Mouse (Mus musculus) mouse embryonic stem cell (cell line): ENCODE results near the gene Gm20481.

Experiments used
- in situ Hi-C, 2 experiments: fragments of 300-500 bp; cut with MboI; formaldehyde crosslinking; loops; 1 replicate in 1 of 2; 3 replicates in 1 of 2; pipeline ENCODE4 v1.14.3; 2019 to 2020; ENCODE audit warnings: low sequenced_read_pairs in 2 of 2, low pct_unique_long_range_greater_than_20kb in 1 of 2, mixed read lengths in 1 of 2; ENCODE audit not compliant: unreplicated experiment in 1 of 2

The Gm20481 gene

GRCm38 (mm10) chr17:34997142-34997483, 27.4 kb downstream of the Gm20481 start:
- in situ Hi-C loops: no loop called here

GRCm38 (mm10) chr17:34998526-34999430, 29.1 kb downstream of the Gm20481 start:
- in situ Hi-C loops: no loop called here

- in situ Hi-C loops: loop anchor here in 1 of 2 experiments (10.0 kb wide), 1 partner anchor 115 kb away; the partner anchor contains the start of gene Ly6g5b
Observed at GRCm38 (mm10) chr17:34999871-35000716, 30.4 kb downstream of the Gm20481 start.

GRCm38 (mm10) chr17:35000717-35001451, 31.2 kb downstream of the Gm20481 start, which contains the start of gene Vars:
TSS of gene Vars (plus strand) at chr17:35000987.
- in situ Hi-C loops: loop anchor here in 1 of 2 experiments (10.0 kb wide), 1 partner anchor 114 kb away; the partner anchor contains the start of gene Ly6g5b

- in situ Hi-C loops: loop anchor here in 1 of 2 experiments (10.0 kb wide), 1 partner anchor 113 kb away; the partner anchor contains the start of gene Ly6g5b
Observed at GRCm38 (mm10) chr17:35001452-35002152, 31.9 kb downstream of the Gm20481 start.

GRCm38 (mm10) chr17:35002153-35002865, 32.6 kb downstream of the Gm20481 start:
- in situ Hi-C loops: loop anchor here in 1 of 2 experiments (10.0 kb wide), 1 partner anchor 112 kb away; the partner anchor contains the start of gene Ly6g5b

GRCm38 (mm10) chr17:35003022-35003838, 33.5 kb downstream of the Gm20481 start:
- in situ Hi-C loops: loop anchor here in 1 of 2 experiments (10.0 kb wide), 1 partner anchor 112 kb away; the partner anchor contains the start of gene Ly6g5b

- in situ Hi-C loops: loop anchor here in 1 of 2 experiments (10.0 kb wide), 1 partner anchor 111 kb away; the partner anchor contains the start of gene Ly6g5b
Observed at GRCm38 (mm10) chr17:35004075-35004717, 34.5 kb downstream of the Gm20481 start.

GRCm38 (mm10) chr17:35005158-35005557, 35.4 kb downstream of the Gm20481 start:
- in situ Hi-C loops: loop anchor here in 1 of 2 experiments (10.0 kb wide), 1 partner anchor 110 kb away; the partner anchor contains the start of gene Ly6g5b

GRCm38 (mm10) chr17:35005902-35006301, 36.2 kb downstream of the Gm20481 start:
- in situ Hi-C loops: loop anchor here in 1 of 2 experiments (10.0 kb wide), 1 partner anchor 109 kb away; the partner anchor contains the start of gene Ly6g5b

GRCm38 (mm10) chr17:35007387-35007991, 37.8 kb downstream of the Gm20481 start:
- in situ Hi-C loops: loop anchor here in 1 of 2 experiments (10.0 kb wide), 1 partner anchor 107 kb away; the partner anchor contains the start of gene Ly6g5b

GRCm38 (mm10) chr17:35009586-35009985, 39.9 kb downstream of the Gm20481 start:
- in situ Hi-C loops: loop anchor here in 1 of 2 experiments (10.0 kb wide), 1 partner anchor 105 kb away; the partner anchor contains the start of gene Ly6g5b

- in situ Hi-C loops: loop anchor here in 1 of 2 experiments (10.0 kb wide), 1 partner anchor 133 kb away; no protein-coding TSS in a partner anchor
Observed at GRCm38 (mm10) chr17:35011440-35011839, 41.7 kb downstream of the Gm20481 start.

GRCm38 (mm10) chr17:35012430-35012829, 42.7 kb downstream of the Gm20481 start:
- in situ Hi-C loops: loop anchor here in 1 of 2 experiments (10.0 kb wide), 1 partner anchor 132 kb away; no protein-coding TSS in a partner anchor

GRCm38 (mm10) chr17:35013221-35013620, 43.5 kb downstream of the Gm20481 start:
- in situ Hi-C loops: loop anchor here in 1 of 2 experiments (10.0 kb wide), 1 partner anchor 132 kb away; no protein-coding TSS in a partner anchor
